Mouse (Mus musculus) lung, postnatal 0 days (tissue): ENCODE data around the gene Gm20738. TPM values are rescaled to one million over a fixed set of nuclear protein-coding genes. Genes with fewer than 3 reads are reported as not detected.
"Not testable (repeated sequence)": the region's sequence is repeated elsewhere in the genome, so short reads cannot be mapped to it uniquely, and the experiment has no call there.

Source experiments
- ATAC-seq: fragments of 200-750 bp; cut with Nextera tagmentation; 2 replicates; pipeline ENCODE4 v1.8.0; 2017; ENCODE audit warnings: moderate library complexity
- DNase-seq: peaks from one replicate; pipeline ENCODE4 v3.0.0-alpha.2; 2016; ENCODE audit warnings: low spot score
- H3K27ac ChIP-seq: fragments of 300-500 bp; sonication (generic); 2 replicates; pipeline ENCODE4 v1.5.1; 2014; ENCODE audit warnings: antibody characterized with exemption, mild to moderate bottlenecking, low read length, mixed read lengths
- H3K27me3 ChIP-seq: fragments of 300-500 bp; sonication (generic); replicated peaks from 2 replicates; pipeline ENCODE4 v1.6.1; 2014; ENCODE audit warnings: low read length, mixed read lengths; ENCODE audit not compliant: insufficient read depth
- H3K36me3 ChIP-seq: fragments of 300-500 bp; sonication (generic); 2 replicates; pipeline ENCODE4 v1.6.1; 2014; ENCODE audit warnings: low read length, mixed read lengths; ENCODE audit not compliant: insufficient read depth
- H3K4me1 ChIP-seq: fragments of 300-500 bp; sonication (generic); 2 replicates; pipeline ENCODE4 v1.6.1; 2014; ENCODE audit warnings: antibody characterized with exemption, low read depth, low read length, mixed read lengths; ENCODE audit not compliant: insufficient read depth
- H3K4me2 ChIP-seq: fragments of 300-500 bp; sonication (generic); replicated peaks from 2 replicates; pipeline ENCODE4 v1.6.1; 2014; ENCODE audit warnings: low read depth, mild to moderate bottlenecking, low read length, moderate library complexity, mixed read lengths
- H3K4me3 ChIP-seq: fragments of 300-500 bp; sonication (generic); 2 replicates; pipeline ENCODE4 v1.5.1; 2014; ENCODE audit warnings: low read depth, low read length
- H3K9ac ChIP-seq: fragments of 300-500 bp; sonication (generic); replicated peaks from 2 replicates; pipeline ENCODE4 v1.6.1; 2014; ENCODE audit warnings: low read depth, mild to moderate bottlenecking
- H3K9me3 ChIP-seq: fragments of 300-500 bp; sonication (generic); 2 replicates; pipeline ENCODE4 v1.6.1; 2016; ENCODE audit warnings: low read length, mixed read lengths
- WGBS: fragments of 180-500 bp; shearing (Covaris S2); extraction: QIAGEN DNeasy Blood & Tissue Kit; methylation state at CpG from one replicate; pipeline ENCODE4 v1.1.7; 2014; 5-methylcytosine and 5-hydroxymethylcytosine counted together
- polyA plus RNA-seq: library from polyadenylated mRNA; unstranded; fragments of >200 nt; fragmentation: Nextera tagmentation; extraction: Ambion mirVana; gene quantifications from 2 replicates; pipeline ENCODE4 v1.2.1, GENCODE M21; 2015

The Gm20738 gene
- polyA plus RNA-seq = not detected in 2 replicates

DNA sequence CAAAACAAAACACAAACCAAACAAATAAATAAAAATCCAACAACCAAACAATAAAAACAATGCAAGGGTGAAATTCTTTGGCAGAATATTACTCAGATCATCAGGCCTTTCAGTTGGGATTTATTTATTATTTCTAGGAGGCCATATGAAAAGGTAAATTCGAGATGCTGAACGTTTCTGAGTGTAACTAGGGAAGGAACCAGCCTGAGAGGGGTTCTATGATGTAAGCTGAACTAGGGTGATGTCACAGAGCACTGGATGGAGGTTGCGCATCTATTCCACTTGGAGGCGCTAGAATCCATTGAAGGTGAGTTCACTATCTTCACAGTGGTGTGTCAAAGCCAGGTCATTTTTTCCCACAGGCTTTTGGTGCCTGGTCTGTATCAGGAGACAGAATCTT, at the start of gene Gm20738:
Gene Gm20738 (plus strand): TSS at position 301 of the 400 bp plus-strand sequence.
- H3K27ac ChIP-seq, H3K4me2 ChIP-seq, H3K9me3 ChIP-seq, ATAC-seq, H3K4me3 ChIP-seq, H3K27me3 ChIP-seq, H3K36me3 ChIP-seq, H3K9ac ChIP-seq, DNase-seq, H3K4me1 ChIP-seq: not testable (repeated sequence)
- WGBS = 67% methylated on average over 2 of the region's 4 CpGs
